Mouse (Mus musculus): ENCODE data around the gene Olfr961.

The Olfr961 gene

GRCm38 (mm10) chr9:39644785-39645184, at the start of gene Olfr961:
TSS of gene Olfr961 (plus strand) at chr9:39645085.
- DNase-seq (ENCODE audit: low read depth in 1 of 2, low spot score in 2 of 2) = no peak

DNA sequence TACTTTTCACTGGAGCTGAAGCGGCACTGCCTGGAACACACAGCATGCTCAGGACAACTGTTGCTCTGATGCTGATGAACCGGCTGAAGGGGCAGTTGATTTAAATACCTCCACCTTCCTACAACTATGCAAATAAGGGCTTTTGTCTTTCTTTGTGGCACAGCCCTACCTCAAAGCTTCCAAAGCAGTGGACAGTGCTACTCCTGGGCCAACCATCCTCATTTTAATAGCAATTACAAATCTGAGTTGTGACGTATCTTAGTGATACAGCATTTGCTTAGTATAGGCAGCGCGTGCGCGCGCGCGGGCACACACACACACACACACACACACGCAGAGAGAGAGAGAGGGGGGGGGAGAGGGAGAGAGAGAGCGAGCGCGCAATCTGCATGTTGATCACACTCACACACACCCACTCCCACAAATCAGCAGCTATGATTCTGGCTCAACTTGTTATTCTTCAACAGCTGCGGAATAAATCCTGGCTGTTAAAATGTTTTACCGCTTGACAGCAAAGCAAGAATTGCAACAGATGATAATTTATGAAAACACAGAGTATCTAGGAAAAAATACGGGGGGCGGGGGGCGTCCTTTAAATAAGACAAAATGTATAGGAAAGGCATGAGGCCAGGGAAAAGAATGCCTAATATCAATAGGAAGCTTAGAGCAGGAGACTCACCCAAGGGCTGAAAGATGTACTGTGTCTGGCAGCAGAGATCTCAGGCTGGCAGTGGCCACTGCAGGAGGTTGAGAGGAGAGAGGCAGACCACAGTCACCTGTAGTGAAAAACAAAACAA, 42.2 kb upstream of the Olfr961 start:
- no peak for DNase-seq (ENCODE audit: low read depth in 1 of 2, low spot score in 2 of 2)

DNA sequence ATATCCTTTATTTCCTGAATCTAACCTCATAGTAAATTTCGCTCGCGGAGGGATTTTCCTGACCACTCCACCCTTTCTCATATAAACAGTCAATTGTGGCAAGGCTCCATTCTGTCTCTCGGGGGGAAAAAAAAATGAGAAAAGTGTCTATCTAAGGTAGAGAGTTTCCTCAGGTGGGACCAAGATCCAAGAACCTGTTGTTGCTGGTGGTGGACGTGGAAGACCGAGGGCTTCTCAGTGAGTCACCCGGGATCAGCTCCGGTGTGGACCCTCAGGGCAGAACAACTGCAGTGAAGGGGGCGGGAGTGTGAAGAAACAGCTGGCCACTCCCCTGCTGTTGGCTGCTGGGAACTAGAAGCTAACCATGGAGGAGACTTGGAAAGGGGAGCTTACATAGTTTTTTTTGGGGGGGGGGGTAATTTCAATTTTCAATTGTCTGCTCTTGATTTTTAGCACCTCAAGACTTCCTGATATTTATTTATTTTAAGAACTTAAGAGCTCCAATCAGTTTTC, 41.5 kb upstream of the Olfr961 start:
- no peak for DNase-seq (ENCODE audit: low read depth in 1 of 2, low spot score in 2 of 2)

- DNase-seq (ENCODE audit: low read depth in 1 of 2, low spot score in 2 of 2) = no peak
These were observed 40.9 kb upstream of the Olfr961 start, which contains the start of gene AW551984 for GRCm38 (mm10) chr9:39603999-39604453. TSS of gene AW551984 (minus strand) at chr9:39604403.

GRCm38 (mm10) chr9:39608497-39608896, 36.4 kb upstream of the Olfr961 start:
- no peak for DNase-seq (ENCODE audit: low read depth in 1 of 2, low spot score in 2 of 2)

- no peak for DNase-seq (ENCODE audit: low read depth in 1 of 2, low spot score in 2 of 2)
These were observed 34.5 kb upstream of the Olfr961 start, which contains the start of gene Olfr148 for GRCm38 (mm10) chr9:39610355-39610754. TSS of gene Olfr148 (plus strand) at chr9:39610655.

DNA sequence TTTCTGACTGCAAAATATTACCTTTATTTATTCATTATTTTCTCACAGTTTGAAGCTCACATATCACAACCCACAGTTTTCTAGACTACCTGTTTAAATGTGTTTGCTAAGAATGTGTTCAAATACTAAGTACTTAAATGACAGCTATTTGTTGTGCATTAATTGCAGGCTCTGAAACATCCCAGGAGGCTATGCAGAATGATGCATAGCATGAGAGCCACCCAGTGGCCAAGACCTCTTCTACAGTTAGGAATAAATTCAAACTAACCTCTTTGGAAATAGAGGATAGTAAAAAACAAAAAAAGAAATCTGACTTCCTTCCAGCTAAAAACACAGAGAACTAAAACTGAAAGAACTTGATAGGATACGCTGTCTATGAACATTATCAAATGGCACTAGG, 32.9 kb upstream of the Olfr961 start:
- no peak for DNase-seq (ENCODE audit: low read depth in 1 of 2, low spot score in 2 of 2)

DNA sequence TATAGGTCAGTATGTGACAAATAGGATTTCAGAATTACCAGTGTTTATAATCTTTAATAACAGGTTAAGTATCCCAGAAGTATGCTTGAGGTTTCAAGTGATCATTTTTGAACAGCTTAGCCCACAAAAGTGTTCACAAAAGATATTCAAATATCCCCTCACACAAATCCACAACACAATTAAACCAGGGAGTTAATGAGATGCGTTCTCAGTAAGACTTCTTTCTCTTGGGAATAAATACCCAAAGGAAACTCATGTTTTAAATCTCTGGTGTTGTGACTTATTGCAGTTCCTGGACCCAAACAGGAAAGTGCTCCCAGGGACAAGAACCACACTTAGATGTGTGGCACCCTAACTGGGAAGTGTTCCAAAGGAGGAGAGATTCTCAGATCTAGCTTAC, 23.8 kb upstream of the Olfr961 start, which contains the start of gene Olfr960:
Gene Olfr960 (plus strand): TSS at position 301 of the 400 bp plus-strand sequence.
- no peak for DNase-seq (ENCODE audit: low read depth in 1 of 2, low spot score in 2 of 2)

DNA sequence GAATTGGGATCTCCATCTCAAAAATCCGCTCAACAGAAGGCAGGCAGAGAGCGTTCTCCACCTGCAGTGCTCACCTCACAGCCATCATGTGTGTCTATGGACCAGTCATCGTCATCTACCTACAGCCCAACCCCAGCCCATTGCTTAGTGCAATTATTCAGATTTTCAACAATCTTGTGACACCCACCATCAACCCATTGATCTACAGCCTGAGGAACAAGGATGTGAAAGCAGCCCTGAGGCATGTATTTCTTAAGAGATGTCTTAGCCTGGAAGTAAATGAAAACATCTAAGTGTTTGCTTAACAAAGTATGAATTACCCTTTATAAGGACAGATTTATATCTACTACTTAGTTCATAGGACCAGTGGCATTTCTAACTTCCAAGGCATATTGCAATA, 21.1 kb upstream of the Olfr961 start:
- no peak for DNase-seq (ENCODE audit: low read depth in 1 of 2, low spot score in 2 of 2)

GRCm38 (mm10) chr9:39624711-39625110, 20.2 kb upstream of the Olfr961 start:
- no peak for DNase-seq (ENCODE audit: low read depth in 1 of 2, low spot score in 2 of 2)

GRCm38 (mm10) chr9:39629069-39629468, 15.8 kb upstream of the Olfr961 start:
- DNase-seq (ENCODE audit: low read depth in 1 of 2, low spot score in 2 of 2) = no peak

- no peak for DNase-seq (ENCODE audit: low read depth in 1 of 2, low spot score in 2 of 2)
These were observed 10.8 kb upstream of the Olfr961 start for GRCm38 (mm10) chr9:39633913-39634594.

GRCm38 (mm10) chr9:39647382-39647781, 2.5 kb downstream of the Olfr961 start:
- no peak for DNase-seq (ENCODE audit: low read depth in 1 of 2, low spot score in 2 of 2)

DNA sequence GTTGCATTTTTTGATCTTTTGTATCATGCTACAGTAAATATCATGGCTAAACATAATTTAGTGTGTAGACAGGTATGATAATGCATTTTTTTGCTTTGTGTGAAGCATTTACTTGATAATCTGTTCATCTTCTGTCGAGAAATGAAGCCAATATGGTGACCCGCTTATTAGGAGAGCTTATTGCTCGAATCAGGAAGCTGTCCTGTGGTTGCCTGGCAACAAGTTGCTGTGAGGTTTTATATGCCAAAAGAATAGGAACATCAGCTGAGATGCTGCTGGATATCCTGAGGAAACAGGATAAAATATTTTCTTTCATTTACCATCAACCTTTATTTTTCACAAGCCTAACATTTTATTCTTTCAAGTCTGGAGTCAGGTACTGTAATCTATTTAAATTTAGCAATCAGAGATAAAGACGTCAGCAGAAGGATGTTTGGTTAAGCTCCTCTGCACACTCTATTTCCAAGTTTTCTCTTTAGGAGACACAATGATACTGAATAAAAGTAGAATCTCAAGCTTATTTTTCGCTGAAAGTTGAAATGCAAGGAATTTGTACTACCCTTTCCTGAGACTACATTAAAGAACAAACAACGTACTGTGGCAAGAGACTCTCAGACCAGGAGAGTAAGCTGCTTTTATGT, 10.0 kb downstream of the Olfr961 start:
- DNase-seq (ENCODE audit: low read depth in 1 of 2, low spot score in 2 of 2) = no peak

GRCm38 (mm10) chr9:39666905-39667304, 22.0 kb downstream of the Olfr961 start, which contains the start of gene Olfr963:
TSS of gene Olfr963 (plus strand) at chr9:39667205.
- no peak for DNase-seq (ENCODE audit: low read depth in 1 of 2, low spot score in 2 of 2)

GRCm38 (mm10) chr9:39669723-39670122, 24.8 kb downstream of the Olfr961 start:
- DNase-seq (ENCODE audit: low read depth in 1 of 2, low spot score in 2 of 2) = no peak

- no peak for DNase-seq (ENCODE audit: low read depth in 1 of 2, low spot score in 2 of 2)
These were observed 29.9 kb downstream of the Olfr961 start for GRCm38 (mm10) chr9:39674820-39675219.

GRCm38 (mm10) chr9:39678557-39678956, 33.7 kb downstream of the Olfr961 start:
- no peak for DNase-seq (ENCODE audit: low read depth in 1 of 2, low spot score in 2 of 2)

GRCm38 (mm10) chr9:39679280-39679679, 34.4 kb downstream of the Olfr961 start:
- no peak for DNase-seq (ENCODE audit: low read depth in 1 of 2, low spot score in 2 of 2)
